Mouse (Mus musculus) kidney, adult 2 months (tissue): Measurements from ENCODE around the gene Copz1. TPM values are rescaled to one million over a fixed set of nuclear protein-coding genes. Genes with fewer than 3 reads are reported as not detected.
"Not testable (repeated sequence)": the region's sequence is repeated elsewhere in the genome, so short reads cannot be mapped to it uniquely, and the experiment has no call there.

Source experiments
- DNase-seq: peaks from one replicate; pipeline ENCODE4 v3.0.0; 2021
- H3K27ac ChIP-seq: fragments of 200-500 bp; 2 replicates; pipeline ENCODE4 v1.5.1; 2012; ENCODE audit warnings: low read depth, low read length, control low read depth, inconsistent platforms; ENCODE audit not compliant: insufficient read depth
- H3K27me3 ChIP-seq: fragments of 200-500 bp; replicated peaks from 2 replicates; pipeline ENCODE4 v1.6.1; 2012; ENCODE audit warnings: mild to moderate bottlenecking, moderate library complexity, low read length, inconsistent platforms; ENCODE audit not compliant: control insufficient read depth, insufficient read depth
- H3K36me3 ChIP-seq: fragments of 200-500 bp; 2 replicates; pipeline ENCODE4 v1.6.1; 2012; ENCODE audit warnings: mild to moderate bottlenecking, moderate library complexity, low read length, inconsistent platforms; ENCODE audit not compliant: control insufficient read depth, insufficient read depth
- H3K4me1 ChIP-seq: fragments of 200-500 bp; 2 replicates; pipeline ENCODE4 v1.6.1; 2011; ENCODE audit warnings: low read length; ENCODE audit not compliant: control insufficient read depth, insufficient read depth
- H3K4me3 ChIP-seq: fragments of 200-500 bp; 2 replicates; pipeline ENCODE4 v1.5.1; 2011; ENCODE audit warnings: mild to moderate bottlenecking, low read depth, low read length, control low read depth; ENCODE audit not compliant: insufficient read depth
- CTCF ChIP-seq: fragments of 200-500 bp; conservative IDR thresholded peaks from 2 replicates; pipeline ENCODE4 v1.5.1; 2011; ENCODE audit warnings: low read depth, mild to moderate bottlenecking, control low read depth, low read length, moderate library complexity, mixed read lengths; ENCODE audit not compliant: insufficient read depth, insufficient read length
- POLR2A ChIP-seq: fragments of 200-500 bp; IDR thresholded peaks from one replicate; pipeline ENCODE4 v1.6.1; 2011; ENCODE audit warnings: low read depth, low read length, control low read depth
- WGBS: fragments of 180-500 bp; shearing (Covaris S2); methylation state at CpG from one replicate; pipeline ENCODE4 v1.1.7; 2018; 5-methylcytosine and 5-hydroxymethylcytosine counted together
- polyA plus RNA-seq: library from polyadenylated mRNA; depleted of rRNA; stranded (reverse); fragments of >200 nt; gene quantifications from 2 replicates; pipeline ENCODE4 v1.2.3, GENCODE M21; 2012

The Copz1 gene
- polyA plus RNA-seq, 1 experiment: 138 TPM

- no peak for DNase-seq
- H3K4me3 ChIP-seq: no peak overlapping the region
- no peak for TF ChIP-seq POLR2A
- no peak for TF ChIP-seq CTCF
- H3K27me3 ChIP-seq: no peaks in the 10 kb centered on the region
- 91% methylated on average over 2 of the region's 2 CpGs for WGBS
- H3K27ac ChIP-seq: no peak overlapping the region
- H3K36me3 ChIP-seq: no peaks in the 10 kb centered on the region
- no peaks in the 10 kb centered on the region for H3K4me1 ChIP-seq
Measured at GRCm38 (mm10) chr15:103264794-103265193, 7.7 kb upstream of the Copz1 start.

DNA sequence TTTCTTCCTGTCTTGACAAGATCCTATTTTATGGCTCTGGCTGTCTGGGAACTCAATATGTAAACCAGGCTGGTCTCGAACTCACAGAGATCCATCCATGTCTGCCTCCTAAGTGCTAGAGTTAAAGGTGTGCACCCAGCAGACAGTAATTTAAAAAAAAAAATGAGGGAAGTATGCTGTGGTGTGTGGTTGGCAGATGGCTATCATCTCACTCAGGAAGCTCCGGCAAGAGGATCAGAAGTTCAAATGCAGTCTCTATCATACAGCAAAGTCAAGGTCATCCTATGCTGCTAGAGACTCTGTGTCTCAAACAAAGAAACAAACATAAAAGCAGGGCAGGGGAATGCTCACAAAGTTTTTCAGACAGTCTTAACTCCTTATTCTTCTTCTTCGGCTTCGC lies 3.6 kb upstream of the Copz1 start:
- Histone ChIP-seq H3K27ac (no peak overlapping the region), H3K4me3 (no peak overlapping the region), H3K4me1 (peaks cover 2% of the 10 kb centered on the region; the same call in 1 of the 2 replicates), H3K27me3 (no peaks in the 10 kb centered on the region), H3K36me3 (no peaks in the 10 kb centered on the region)
- DNase-seq: no peak
- 80% methylated on average over 4 of the region's 4 CpGs for WGBS
- TF ChIP-seq CTCF: no peak
- no peak for TF ChIP-seq POLR2A

DNA sequence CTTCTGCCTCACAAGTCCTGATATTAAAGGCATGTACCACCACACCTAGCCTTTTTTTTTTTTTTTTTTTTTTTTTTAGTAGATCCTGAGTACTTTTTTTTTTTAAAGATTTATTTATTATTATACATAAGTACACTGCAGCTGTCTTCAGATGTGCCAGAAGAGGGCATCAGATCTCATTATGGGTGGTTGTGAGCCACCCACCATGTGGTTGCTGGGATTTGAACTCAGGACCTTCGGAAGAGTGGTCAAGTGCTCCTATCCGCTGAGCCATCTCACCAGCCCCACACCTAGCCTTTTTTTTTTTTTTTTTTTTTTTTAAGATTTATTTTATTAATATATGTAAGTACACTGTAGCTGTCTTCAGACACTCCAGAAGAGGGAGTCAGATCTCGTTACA lies 3.4 kb downstream of the Copz1 start:
- H3K4me3 ChIP-seq, H3K36me3 ChIP-seq, H3K27me3 ChIP-seq, H3K27ac ChIP-seq, DNase-seq: not testable (repeated sequence)
- peaks cover 11% of the 10 kb centered on the region; the same call in 1 of the 2 replicates for H3K4me1 ChIP-seq
- WGBS: 92% methylated on average over 3 of the region's 3 CpGs

- TF ChIP-seq CTCF (no peak), POLR2A (no peak)
- WGBS: 47% methylated on average over 7 of the region's 7 CpGs
- Histone ChIP-seq H3K27ac (no peak overlapping the region), H3K36me3 (no peaks in the 10 kb centered on the region; the same call in 1 of the 2 replicates), H3K27me3 (no peaks in the 10 kb centered on the region), H3K4me3 (no peak overlapping the region), H3K4me1 (peaks cover 16% of the 10 kb centered on the region; the same call in 1 of the 2 replicates)
- no peak for DNase-seq
Measured at GRCm38 (mm10) chr15:103277949-103278348, 5.4 kb downstream of the Copz1 start.

DNA sequence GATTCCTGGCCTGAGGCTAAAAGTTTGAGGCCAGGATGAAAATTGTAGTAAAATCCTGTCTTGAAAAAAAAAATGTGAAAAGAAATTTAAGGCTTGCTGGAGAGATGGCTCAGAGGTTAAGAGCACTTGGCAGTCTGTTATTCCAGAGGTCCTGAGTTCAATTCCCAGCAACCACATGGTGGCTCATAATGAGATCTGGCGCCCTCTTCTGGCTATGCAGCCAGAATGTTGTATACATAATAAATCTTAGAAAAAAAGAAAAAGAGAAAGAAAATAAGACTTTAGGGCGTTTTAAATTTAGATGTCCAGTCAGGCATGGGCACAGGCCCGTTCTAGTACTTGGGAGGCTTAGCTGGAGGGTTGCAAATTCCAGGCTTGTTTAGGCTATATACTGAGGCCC lies 7.2 kb downstream of the Copz1 start:
- no peak for TF ChIP-seq POLR2A
- TF ChIP-seq CTCF: peak; percentile 39
- no peak overlapping the region for H3K27ac ChIP-seq
- no peak overlapping the region for H3K4me3 ChIP-seq
- H3K36me3 ChIP-seq: no peaks in the 10 kb centered on the region; the same call in 1 of the 2 replicates
- peaks cover 10% of the 10 kb centered on the region; the same call in 1 of the 2 replicates for H3K4me1 ChIP-seq
- WGBS: 34% methylated on average over 3 of the region's 3 CpGs
- peak; percentile 45 for DNase-seq
- H3K27me3 ChIP-seq: no peaks in the 10 kb centered on the region

GRCm38 (mm10) chr15:103280817-103281464 lies 8.4 kb downstream of the Copz1 start:
- no peaks in the 10 kb centered on the region for H3K27me3 ChIP-seq
- no peaks in the 10 kb centered on the region; the same call in 1 of the 2 replicates for H3K36me3 ChIP-seq
- no peak for TF ChIP-seq POLR2A
- peak; percentile 62 for TF ChIP-seq CTCF
- WGBS: 51% methylated on average over 3 of the region's 3 CpGs
- peaks cover 17% of the 10 kb centered on the region for H3K4me1 ChIP-seq
- H3K27ac ChIP-seq: no peak overlapping the region
- H3K4me3 ChIP-seq: no peak overlapping the region
- DNase-seq: peak; percentile 46

GRCm38 (mm10) chr15:103281465-103282205 lies 9.1 kb downstream of the Copz1 start:
- Histone ChIP-seq H3K36me3 (no peaks in the 10 kb centered on the region; the same call in 1 of the 2 replicates), H3K27me3 (no peaks in the 10 kb centered on the region), H3K4me1 (peaks cover 20% of the 10 kb centered on the region), H3K4me3 (no peak overlapping the region), H3K27ac (peak overlapping the region; percentile 75)
- DNase-seq: peak; percentile 48
- 61% methylated on average over 3 of the region's 3 CpGs for WGBS
- TF ChIP-seq CTCF (no peak), POLR2A (no peak)
